Mouse (Mus musculus) forebrain, embryonic 14.5 days (tissue): ENCODE measurements around the gene Gucd1. TPM values are rescaled to one million over a fixed set of nuclear protein-coding genes. Genes with fewer than 3 reads are reported as not detected.

Experiments
- ATAC-seq: fragments of 200-750 bp; cut with Nextera tagmentation; 2 replicates; pipeline ENCODE4 v1.8.0; 2017; ENCODE audit warnings: mild to moderate bottlenecking, moderate library complexity
- DNase-seq: peaks from one replicate; pipeline ENCODE4 v3.0.0-alpha.2; 2015; ENCODE audit warnings: low spot score
- H3K27ac ChIP-seq: fragments of 300-500 bp; sonication (generic); 2 replicates; pipeline ENCODE4 v1.5.1; 2014; ENCODE audit warnings: low read depth, mild to moderate bottlenecking, control low read depth, low read length, moderate library complexity
- H3K27me3 ChIP-seq: fragments of 300-500 bp; sonication (generic); replicated peaks from 2 replicates; pipeline ENCODE4 v1.6.1; 2014; ENCODE audit warnings: low read length, control low read depth, mixed read lengths; ENCODE audit not compliant: control insufficient read depth, insufficient read depth
- H3K36me3 ChIP-seq: fragments of 300-500 bp; sonication (generic); 2 replicates; pipeline ENCODE4 v1.6.1; 2014; ENCODE audit warnings: low read length, control low read depth; ENCODE audit not compliant: control insufficient read depth, insufficient read depth
- H3K4me1 ChIP-seq: fragments of 300-500 bp; sonication (generic); 2 replicates; pipeline ENCODE4 v1.6.1; 2014; ENCODE audit warnings: antibody characterized with exemption, low read length, control low read depth; ENCODE audit not compliant: control insufficient read depth, insufficient read depth
- H3K4me2 ChIP-seq: fragments of 300-500 bp; sonication (generic); 2 replicates; pipeline ENCODE4 v1.6.1; 2014; ENCODE audit warnings: mild to moderate bottlenecking, control low read depth, low read length
- H3K4me3 ChIP-seq: fragments of 300-500 bp; sonication (generic); 2 replicates; pipeline ENCODE4 v1.5.1; 2014; ENCODE audit warnings: low read depth, low read length, control low read depth
- H3K9ac ChIP-seq: fragments of 300-500 bp; sonication (generic); 2 replicates; pipeline ENCODE4 v1.6.1; 2014; ENCODE audit warnings: mild to moderate bottlenecking, low read length, control low read depth, moderate library complexity
- H3K9me3 ChIP-seq: fragments of 300-500 bp; sonication (generic); replicated peaks from 2 replicates; pipeline ENCODE4 v1.6.1; 2016; ENCODE audit warnings: low read length, control low read depth, mixed read lengths; ENCODE audit not compliant: control insufficient read depth
- WGBS: fragments of 180-500 bp; shearing (Covaris S2); extraction: QIAGEN DNeasy Blood & Tissue Kit; methylation state at CpG from one replicate; pipeline ENCODE4 v1.1.7; 2014; 5-methylcytosine and 5-hydroxymethylcytosine counted together
- polyA plus RNA-seq: library from polyadenylated mRNA; unstranded; fragments of >200 nt; fragmentation: Nextera tagmentation; extraction: Ambion mirVana; gene quantifications from 2 replicates; pipeline ENCODE4 v1.2.1, GENCODE M21; 2014

Gucd1 gene
- polyA plus RNA-seq, 1 experiment from 2014 or later: 29.5 TPM

DNA sequence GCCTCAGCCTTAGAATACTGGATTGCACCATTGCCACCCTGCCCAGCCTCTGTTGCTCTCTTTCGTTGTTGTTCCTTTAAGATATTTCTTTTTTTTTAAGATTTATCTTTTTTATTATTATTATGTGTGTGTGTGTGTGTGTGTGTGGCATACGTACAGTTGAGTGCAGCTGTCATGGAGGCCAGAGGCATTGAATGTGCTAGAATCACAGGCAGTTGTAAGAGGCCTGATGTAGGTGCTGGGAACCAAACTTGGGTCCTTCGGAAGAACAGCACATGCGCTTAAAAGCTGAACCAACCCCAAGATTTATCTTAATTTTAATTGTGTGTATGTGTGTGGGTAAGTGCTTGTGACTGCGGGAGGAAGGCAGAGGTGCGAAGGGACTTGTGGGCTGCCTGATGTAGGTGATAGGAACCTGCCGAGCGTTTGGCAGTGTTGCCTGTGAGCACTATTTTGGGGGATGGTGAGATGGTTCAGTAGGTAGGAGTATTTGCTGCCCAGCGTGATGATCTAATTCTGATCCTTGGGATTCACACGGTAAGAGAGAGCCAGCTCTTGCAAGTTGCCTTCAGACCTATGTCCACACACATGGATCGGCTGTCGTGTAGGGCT, 216.5 kb downstream of the Gucd1 start:
- Histone ChIP-seq H3K36me3 (peaks cover 20% of the 10 kb centered on the region; the same call in 1 of the 2 replicates), H3K9me3 (no peaks in the 10 kb centered on the region), H3K27ac (no peak overlapping the region; the same call in 1 of the 2 replicates), H3K4me1 (peaks cover 7% of the 10 kb centered on the region), H3K9ac (no peak overlapping the region), H3K4me3 (no peak overlapping the region), H3K4me2 (no peak overlapping the region), H3K27me3 (no peaks in the 10 kb centered on the region)
- DNase-seq (no peak), ATAC-seq (no peak)
- WGBS: 92% methylated on average over 12 of the region's 12 CpGs

Other genes starting within 250 kb of the Gucd1 start
- gene Adora2a, start 201.1 kb downstream of the Gucd1 start, polyA plus RNA-seq: 8.8 and 12.5 TPM in 2 replicates
- gene Upb1, start 116.9 kb downstream of the Gucd1 start, polyA plus RNA-seq: 0.11 and 0.14 TPM in 2 replicates
- gene Snrpd3, start 421 bp downstream of the Gucd1 start, polyA plus RNA-seq: 137 and 144 TPM in 2 replicates
- 15.7 and 18.8 TPM in 2 replicates for gene Lrrc75b, start 42.4 kb upstream of the Gucd1 start, polyA plus RNA-seq
- gene Ggt1, start 43.6 kb upstream of the Gucd1 start, polyA plus RNA-seq: 1.1 and 1.2 TPM in 2 replicates
- 1.8 and 2.1 TPM in 2 replicates for gene Ggt5, start 71.4 kb upstream of the Gucd1 start, polyA plus RNA-seq
- 1.3 TPM in 2 replicates for gene Susd2, start 126.0 kb upstream of the Gucd1 start, polyA plus RNA-seq
- 32.0 and 40.5 TPM in 2 replicates for gene Cabin1, start 246.4 kb upstream of the Gucd1 start, polyA plus RNA-seq